Mouse (Mus musculus) thymus, adult 18-20 months (tissue): ENCODE data around the gene Ash1l.
"Not testable (repeated sequence)": the region's sequence is repeated elsewhere in the genome, so short reads cannot be mapped to it uniquely, and the experiment has no call there.

Experiments used
- DNase-seq, 2 experiments: peaks; one replicate each; pipeline ENCODE4 v3.0.0; 2022; ENCODE audit warnings: mixed read lengths in 2 of 2

Gene Ash1l

GRCm38 (mm10) chr3:88963211-88963610 is 12.8 kb downstream of the Ash1l start:
- DNase-seq = not testable (repeated sequence)

GRCm38 (mm10) chr3:88975012-88975411 is 24.6 kb downstream of the Ash1l start:
- DNase-seq = no peak

GRCm38 (mm10) chr3:88981206-88982010 is 31.0 kb downstream of the Ash1l start:
- DNase-seq = no peak

- no peak for DNase-seq
Measured at GRCm38 (mm10) chr3:88983921-88984381, 33.5 kb downstream of the Ash1l start.

- DNase-seq = no peak
Measured at GRCm38 (mm10) chr3:88992793-88993192, 42.4 kb downstream of the Ash1l start.

GRCm38 (mm10) chr3:89001536-89001935 is 51.1 kb downstream of the Ash1l start:
- no peak for DNase-seq

- not testable (repeated sequence) for DNase-seq
Measured at GRCm38 (mm10) chr3:89030896-89031295, 80.5 kb downstream of the Ash1l start.

GRCm38 (mm10) chr3:89043359-89043758 is 92.9 kb downstream of the Ash1l start:
- DNase-seq = no peak

GRCm38 (mm10) chr3:89058361-89058760 is 107.9 kb downstream of the Ash1l start:
- no peak for DNase-seq

- DNase-seq = peak in 1 of 2 experiments; percentile 10
Measured at GRCm38 (mm10) chr3:89058783-89059182, 108.4 kb downstream of the Ash1l start.

GRCm38 (mm10) chr3:89061696-89062095 is 111.3 kb downstream of the Ash1l start:
- DNase-seq = no peak

- no peak for DNase-seq
Measured at GRCm38 (mm10) chr3:89067265-89067664, 116.8 kb downstream of the Ash1l start.

- DNase-seq = no peak
Measured at GRCm38 (mm10) chr3:89077383-89077782, 127.0 kb downstream of the Ash1l start.

GRCm38 (mm10) chr3:89082287-89082686 is 131.9 kb downstream of the Ash1l start:
- not testable (repeated sequence) for DNase-seq

- no peak for DNase-seq
Measured at GRCm38 (mm10) chr3:89084133-89084532, 133.7 kb downstream of the Ash1l start.

- no peak for DNase-seq
Measured at GRCm38 (mm10) chr3:89084654-89085190, 134.3 kb downstream of the Ash1l start.

GRCm38 (mm10) chr3:89087338-89088110 is 137.1 kb downstream of the Ash1l start:
- peak; percentile 56 to 72 for DNase-seq

- peak in 1 of 2 experiments; percentile 22 for DNase-seq
Measured at GRCm38 (mm10) chr3:89088974-89089373, 138.6 kb downstream of the Ash1l start.

- peak; percentile 81 to 84 for DNase-seq
Measured at GRCm38 (mm10) chr3:89089882-89090591, 139.6 kb downstream of the Ash1l start.

GRCm38 (mm10) chr3:89090694-89091655 is 140.6 kb downstream of the Ash1l start:
- DNase-seq = peak; percentile 69 to 74

GRCm38 (mm10) chr3:89091811-89092508 is 141.5 kb downstream of the Ash1l start:
- DNase-seq = no peak
